Mouse (Mus musculus): Measurements from ENCODE around the gene Nwd1. TPM values are rescaled to one million over a fixed set of nuclear protein-coding genes. Genes with fewer than 3 reads are reported as not detected.

Gene Nwd1
- total RNA-seq, 2 experiments from 2014 or later, result 0.33 to 0.96 TPM

DNA sequence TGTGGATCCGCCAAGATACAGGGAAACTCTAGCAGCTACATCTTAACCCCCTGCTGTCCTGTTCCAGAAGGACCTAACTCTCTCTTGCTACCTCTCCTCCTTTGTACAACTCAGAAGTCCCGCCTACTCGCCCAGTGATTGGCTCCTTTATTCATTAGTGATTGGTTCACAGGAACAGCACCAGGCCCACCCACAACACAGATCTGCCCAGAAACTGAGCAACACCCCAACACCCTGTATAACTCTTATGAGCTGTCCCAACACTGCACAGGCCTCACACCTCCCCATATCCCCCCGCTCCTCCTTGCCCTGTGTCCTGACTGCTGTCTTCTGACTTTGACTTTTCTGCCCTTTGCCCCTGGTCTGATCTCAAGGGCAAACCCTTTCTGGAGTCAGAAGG, 119.2 kb downstream of the Nwd1 start:
- no peak for DNase-seq

DNA sequence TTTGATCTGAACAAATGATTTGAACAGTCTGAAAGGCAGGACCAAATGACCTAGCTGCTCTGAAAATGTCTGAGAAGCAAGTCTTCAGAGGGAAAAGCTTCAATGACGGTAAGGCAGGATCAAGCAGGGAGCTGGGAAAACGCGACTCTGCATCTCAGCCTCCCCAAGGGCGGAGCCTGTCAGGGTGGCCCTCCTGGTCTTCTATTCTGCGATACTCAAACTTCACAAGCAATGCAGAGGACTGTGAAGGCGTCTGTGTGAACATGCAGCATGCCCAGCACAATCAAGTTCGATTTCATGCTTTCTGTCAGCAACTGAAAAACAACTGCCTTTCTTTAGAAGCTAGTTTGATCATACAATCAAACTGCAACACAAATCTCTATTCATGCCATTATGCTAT, 120.3 kb downstream of the Nwd1 start:
- no peak for DNase-seq

Small RNA genes lying within 50 kb of the gene (microRNA-seq; reads per million reads assigned to microRNA genes)
- 0 reads per million in 2 experiments for gene Gm26237 (ENCODE audit: borderline replicate concordance in 2 of 2)

Other genes with a start within 250 kb of the Nwd1 start
- 10 to 100 TPM; 22.7 to 23.9 TPM for gene Eps15l1, start 225.3 kb upstream of the Nwd1 start, total RNA-seq (2021)
- 1 to 10 TPM; 2.1 to 2.5 TPM for gene Calr3, start 202.8 kb upstream of the Nwd1 start, total RNA-seq (2021)
- gene 1700030K09Rik, start 202.8 kb upstream of the Nwd1 start, total RNA-seq (2021), result 1 to 10 TPM; 2.9 to 3.2 TPM
- 10 to 100 TPM; 21.1 to 26.0 TPM for gene Cherp, start 171.5 kb upstream of the Nwd1 start, total RNA-seq (2021)
- 10 to 100 TPM; 36.6 to 43.0 TPM for gene Slc35e1, start 154.1 kb upstream of the Nwd1 start, total RNA-seq (2021)
- gene Med26, start 98.4 kb upstream of the Nwd1 start, total RNA-seq (2021), result 1 to 10 TPM; 7.3 to 7.9 TPM
- gene Smim7, start 75.6 kb upstream of the Nwd1 start, total RNA-seq (2021), result 10 to 100 TPM; 64.0 to 76.2 TPM
- gene Tmem38a, start 74.7 kb upstream of the Nwd1 start, total RNA-seq (2021), result 1,000 to 10,000 TPM; 1,062 to 1,195 TPM
- 10 to 100 TPM; 32.6 to 37.8 TPM for gene Sin3b, start 76.6 kb downstream of the Nwd1 start, total RNA-seq (2021)
- gene F2rl3, start 115.2 kb downstream of the Nwd1 start, total RNA-seq (2021), result 1 to 10 TPM in 1 of 2 experiments, under 1 TPM in 1; 0.97 to 1.6 TPM